Mouse (Mus musculus): ENCODE data around the gene Arel1. TPM values are rescaled to one million over a fixed set of nuclear protein-coding genes. Genes with fewer than 3 reads are reported as not detected.

Arel1 gene
- total RNA-seq, 2 experiments from 2014 or later, result 58.8 to 61.2 TPM

DNA sequence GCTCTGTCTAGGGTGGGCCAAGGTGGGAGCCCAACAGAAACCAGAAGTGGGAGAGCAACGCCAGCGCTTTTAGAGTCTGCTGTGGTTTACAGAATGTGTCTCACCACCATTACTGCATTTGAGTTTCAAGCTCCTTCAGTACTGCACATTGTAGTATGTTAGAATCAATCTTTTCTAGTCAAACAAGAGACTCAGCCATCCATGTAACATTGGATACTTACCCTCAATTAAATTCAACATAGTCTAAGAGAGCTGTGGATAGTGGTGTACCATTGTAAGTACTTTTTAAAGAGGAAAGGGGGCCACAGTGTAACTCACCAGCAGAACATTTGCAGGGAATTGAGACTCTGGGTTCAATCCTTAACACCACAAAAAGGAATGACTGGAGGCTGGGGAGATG lies 59.1 kb downstream of the Arel1 start:
- ATAC-seq (replicated peaks; ENCODE audit: low FRiP score, poor library complexity, severe bottlenecking), result no peak

DNA sequence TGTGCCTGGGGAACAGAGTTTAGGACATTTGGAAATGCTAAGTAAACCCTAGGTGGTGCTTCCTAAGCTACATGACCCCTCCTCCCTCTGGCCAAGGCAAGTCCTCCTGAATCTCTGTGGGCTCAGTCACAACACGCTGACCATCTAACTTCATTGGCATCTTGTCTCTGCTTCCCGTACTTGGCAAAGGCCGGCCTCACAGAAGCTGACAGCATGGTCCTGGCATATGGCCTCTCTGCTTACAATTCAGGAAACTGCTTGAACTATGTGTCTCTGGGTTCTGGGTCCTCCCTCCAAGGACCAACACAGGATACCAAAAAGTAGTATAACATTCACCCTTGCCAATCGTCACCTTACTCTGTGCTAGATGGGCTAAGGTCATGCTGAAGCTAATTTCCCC lies 60.6 kb downstream of the Arel1 start:
- ATAC-seq (replicated peaks; ENCODE audit: low FRiP score, poor library complexity, severe bottlenecking), result no peak

DNA sequence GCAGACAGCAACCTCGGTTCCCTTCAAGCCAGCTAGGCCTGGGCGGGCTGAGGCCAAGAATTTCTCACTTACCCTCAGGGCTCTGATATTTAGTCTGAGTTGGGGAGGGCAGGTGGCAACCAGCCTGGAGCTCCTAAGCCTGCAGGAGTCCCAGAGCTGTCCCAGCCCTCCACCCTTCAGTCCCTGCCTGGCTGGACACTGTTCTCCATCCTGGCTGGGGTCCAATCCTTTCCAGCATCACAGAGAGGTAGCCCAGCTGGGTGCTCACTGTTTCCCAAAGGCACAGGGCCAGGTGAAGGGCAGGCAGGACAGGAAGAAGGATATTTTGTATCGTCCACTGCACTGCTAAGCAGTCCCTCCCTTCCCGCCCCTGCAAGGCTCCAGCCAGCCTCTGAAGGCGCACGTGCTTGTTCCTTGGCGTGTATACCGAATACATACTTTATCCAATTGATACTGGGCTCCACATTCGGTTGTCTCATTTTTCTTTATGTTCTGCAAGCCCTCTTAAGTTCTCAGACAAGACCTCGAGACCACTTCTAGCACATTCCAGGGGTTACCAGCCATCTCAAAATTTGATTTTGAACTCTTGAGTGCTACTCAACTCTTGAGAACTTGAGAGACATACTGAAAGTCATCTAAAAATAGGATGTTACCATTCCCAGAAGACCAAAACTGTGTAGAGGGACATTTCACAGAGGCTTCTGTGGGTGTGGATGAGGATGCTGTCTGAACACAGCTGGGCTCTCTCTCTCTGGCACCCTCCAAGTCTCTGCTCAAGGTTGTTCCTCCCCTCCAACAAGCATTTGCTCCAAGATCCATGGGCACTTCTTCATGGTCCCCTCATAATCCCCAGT lies 62.8 kb downstream of the Arel1 start:
- ATAC-seq (replicated peaks; ENCODE audit: low FRiP score, poor library complexity, severe bottlenecking), result no peak

DNA sequence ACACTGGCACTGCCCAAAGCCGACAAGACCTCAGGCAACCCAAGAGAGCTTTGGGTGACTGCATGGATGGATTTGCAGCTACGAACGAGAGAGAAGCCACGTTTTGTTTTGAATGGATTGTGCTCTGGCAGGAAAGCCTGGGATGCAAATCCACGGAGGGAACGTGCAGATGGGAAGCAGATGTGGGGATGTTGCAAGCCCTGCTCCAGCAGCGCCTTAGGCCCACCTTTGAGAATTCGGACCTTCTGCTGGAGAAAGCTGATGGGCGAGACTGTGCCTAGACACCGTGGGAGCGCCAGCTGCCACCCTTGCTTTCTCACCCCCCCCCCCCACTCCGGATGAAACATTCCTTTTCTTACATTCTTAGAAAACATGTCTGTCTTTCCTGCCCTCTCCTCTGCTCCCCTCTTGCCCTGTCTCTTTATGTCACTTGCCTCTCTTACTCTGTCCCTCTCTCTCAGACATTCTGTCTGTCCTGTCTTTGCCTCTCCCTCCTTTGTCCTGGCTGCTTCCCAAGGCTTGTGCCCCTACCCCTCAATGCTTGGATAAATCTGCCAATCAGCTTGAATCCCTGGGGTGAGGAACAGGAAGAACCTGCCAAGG lies 63.6 kb downstream of the Arel1 start:
- ATAC-seq (replicated peaks; ENCODE audit: low FRiP score, poor library complexity, severe bottlenecking), result no peak

DNA sequence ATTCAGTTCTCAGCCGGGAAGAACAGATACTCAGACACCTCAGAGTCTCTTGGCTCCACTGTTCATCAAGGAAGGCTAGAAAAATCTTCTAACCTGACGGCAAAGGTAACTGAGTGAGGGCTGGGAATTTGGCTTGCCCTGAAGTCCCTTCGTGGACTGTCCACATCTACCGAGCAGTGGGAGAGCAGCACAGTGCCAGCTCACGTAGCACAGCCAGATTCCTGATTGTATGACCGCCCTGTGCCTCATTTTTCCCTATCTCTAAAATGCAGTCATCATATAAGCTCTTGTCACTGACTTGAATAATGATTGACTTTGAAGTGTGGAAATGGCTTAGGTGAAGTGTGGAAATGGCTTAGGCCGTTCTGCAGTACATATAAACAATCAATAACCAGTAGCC lies 66.3 kb downstream of the Arel1 start:
- no peak for ATAC-seq (replicated peaks; ENCODE audit: low FRiP score, poor library complexity, severe bottlenecking)

DNA sequence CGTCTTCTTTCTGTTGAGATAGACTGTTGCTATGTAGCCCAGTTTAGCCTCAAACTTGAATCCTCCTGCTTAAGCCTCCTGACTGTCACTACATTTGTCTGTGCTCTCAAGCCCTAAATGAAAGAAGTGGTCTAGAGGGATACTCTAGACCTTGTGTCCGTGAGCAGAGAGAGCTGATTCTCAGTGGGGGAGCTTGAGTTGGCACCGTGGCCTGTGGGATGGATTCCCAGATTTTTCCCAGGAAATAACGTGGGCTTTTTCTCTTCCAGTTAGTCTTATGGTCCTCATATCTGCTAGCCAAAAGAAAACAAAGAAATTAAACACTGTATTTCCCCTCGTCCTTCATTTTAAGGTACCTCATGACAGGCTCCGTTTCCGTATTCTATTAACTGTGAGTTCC lies 70.4 kb downstream of the Arel1 start:
- no peak for ATAC-seq (replicated peaks; ENCODE audit: low FRiP score, poor library complexity, severe bottlenecking)

DNA sequence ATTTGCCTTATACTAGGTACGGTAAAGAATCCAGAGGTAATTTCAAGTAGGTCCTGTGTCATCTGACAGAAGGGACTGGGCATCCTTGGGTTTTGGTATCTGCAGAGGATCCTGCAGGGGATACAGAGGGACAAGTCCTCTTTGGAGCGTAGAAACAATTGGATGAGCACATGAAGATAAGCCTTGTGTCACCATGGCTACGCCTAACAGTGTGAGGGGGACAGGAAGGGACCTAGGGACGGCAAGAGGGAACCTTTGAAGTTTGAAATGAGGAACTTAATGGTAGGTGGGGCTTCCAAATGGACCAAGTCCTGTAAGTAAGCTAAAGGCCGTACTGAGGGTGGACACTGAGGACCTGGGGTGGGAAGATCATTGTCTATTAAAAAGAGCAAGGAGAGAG lies 73.4 kb downstream of the Arel1 start:
- ATAC-seq (replicated peaks; ENCODE audit: low FRiP score, poor library complexity, severe bottlenecking), result no peak

DNA sequence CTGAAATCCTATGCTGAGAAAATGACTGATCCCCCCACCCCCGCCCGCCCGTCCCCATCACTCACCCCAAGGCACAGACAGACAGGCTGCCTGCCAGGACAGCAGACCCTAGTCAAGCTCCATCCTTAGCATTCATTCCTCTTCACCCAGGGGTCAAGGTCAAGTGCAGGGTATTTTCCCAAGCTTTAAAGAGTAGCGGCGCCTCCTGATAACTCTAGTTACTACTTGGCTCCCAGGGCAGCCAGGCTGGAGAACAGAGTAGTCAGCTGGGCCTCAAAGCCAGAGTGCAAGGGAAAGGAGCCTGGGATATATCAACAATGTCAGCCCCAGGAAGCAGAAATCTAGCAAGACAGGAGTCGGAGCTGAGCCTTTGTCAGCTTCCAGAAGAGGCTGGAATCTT lies 74.5 kb downstream of the Arel1 start:
- ATAC-seq (replicated peaks; ENCODE audit: low FRiP score, poor library complexity, severe bottlenecking), result no peak

DNA sequence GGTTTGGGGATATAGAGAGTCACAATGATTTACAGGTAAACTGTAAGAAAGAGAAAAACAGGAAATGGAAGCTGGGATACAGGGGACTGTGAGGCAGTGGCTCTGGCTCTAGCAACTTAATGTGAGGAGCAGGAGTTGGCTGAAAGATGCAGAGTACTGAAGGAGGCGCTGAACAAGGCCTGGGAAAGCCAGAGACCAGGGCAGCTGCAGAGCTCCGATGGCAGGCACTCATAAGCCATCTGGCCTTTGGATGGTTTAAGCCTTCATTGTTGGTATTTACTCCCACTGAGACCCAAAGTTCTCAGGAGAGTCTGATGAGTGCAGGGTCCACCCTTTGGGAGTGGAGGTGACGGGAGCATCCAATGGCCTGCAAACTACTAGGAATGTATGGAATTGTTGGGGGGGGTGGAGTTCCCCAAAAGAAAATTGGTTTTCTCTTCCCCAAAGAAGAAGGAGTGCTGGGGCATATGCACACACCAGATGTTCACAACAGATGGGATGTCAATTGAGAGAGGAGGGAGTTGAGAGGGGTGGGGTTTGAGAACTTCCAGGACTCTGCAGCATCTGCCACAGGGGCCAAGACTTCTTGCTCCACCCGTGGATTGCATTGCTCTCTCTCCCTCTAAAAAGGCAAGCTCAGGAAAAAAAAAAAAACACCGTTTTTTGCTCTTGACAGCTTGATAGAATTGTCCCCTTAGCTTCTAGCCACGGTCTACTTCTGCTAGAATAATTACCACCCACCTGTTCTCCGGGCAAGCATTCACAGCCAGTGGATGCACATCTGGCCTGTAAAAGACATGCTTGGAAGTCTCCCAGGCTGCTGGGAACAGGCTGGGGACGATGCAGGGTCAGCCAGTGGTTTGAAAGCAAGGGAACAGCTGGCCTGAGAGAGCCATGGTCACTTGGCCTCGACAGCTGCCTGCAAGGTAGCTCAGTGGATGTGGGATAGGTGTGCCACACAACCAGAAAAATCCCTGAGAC lies 76.8 kb downstream of the Arel1 start:
- ATAC-seq (replicated peaks; ENCODE audit: low FRiP score, poor library complexity, severe bottlenecking), result no peak

DNA sequence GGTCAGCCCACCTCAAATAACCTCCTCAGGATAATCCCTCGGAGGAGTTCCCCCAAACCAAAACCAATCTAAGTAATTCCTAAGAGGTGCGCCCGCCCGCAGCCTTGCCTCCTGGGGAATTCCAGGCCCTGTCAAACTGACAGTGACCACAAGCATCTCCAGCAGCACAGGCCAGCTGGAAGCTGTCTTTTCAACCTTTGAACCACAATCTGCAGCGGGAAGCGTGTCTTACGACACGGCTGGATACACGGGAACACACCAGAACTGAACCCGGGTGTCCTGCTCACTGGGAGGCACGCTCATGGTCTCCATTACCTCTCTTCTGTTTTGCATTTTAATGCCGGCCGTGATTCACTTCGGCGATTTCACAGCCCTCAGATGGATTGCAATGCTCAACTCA lies 80.4 kb downstream of the Arel1 start:
- ATAC-seq (replicated peaks; ENCODE audit: low FRiP score, poor library complexity, severe bottlenecking), result no peak

DNA sequence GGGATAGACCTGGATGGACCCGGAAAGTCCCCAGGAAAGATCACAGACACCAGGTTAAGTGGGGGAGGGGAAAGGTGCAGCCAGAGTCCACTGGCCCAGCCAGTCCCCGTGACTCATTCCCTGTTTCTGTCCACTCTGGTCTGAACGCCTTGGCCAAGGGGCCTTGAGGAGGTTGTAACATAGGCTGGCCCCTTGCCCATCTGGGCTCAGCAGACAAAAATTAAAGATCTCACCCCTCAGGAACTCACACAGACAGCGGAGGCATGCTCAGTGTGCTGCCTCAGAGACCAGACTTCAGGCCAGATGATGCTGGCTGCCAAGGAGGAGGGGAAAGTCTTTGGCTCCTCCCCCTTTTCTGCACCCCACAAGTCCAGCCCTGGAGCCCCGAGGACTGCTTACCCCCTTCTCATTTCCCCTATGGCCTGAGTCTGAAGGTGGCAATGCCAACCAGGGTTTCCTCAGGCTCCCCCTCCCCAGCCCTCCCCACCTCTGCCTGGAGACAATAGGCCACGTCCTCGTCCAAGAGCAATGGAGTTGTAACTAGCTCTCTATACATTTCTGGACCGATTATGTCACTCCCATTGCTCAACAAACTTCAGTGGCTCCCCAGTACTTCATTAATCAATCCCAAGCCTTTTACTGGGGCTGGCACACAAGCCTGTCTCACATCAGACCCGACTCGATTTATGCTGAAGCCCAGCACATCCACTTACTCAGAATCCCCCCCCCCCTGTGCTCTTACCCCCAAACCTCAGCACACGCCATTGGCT lies 85.4 kb downstream of the Arel1 start:
- no peak for ATAC-seq (replicated peaks; ENCODE audit: low FRiP score, poor library complexity, severe bottlenecking)

DNA sequence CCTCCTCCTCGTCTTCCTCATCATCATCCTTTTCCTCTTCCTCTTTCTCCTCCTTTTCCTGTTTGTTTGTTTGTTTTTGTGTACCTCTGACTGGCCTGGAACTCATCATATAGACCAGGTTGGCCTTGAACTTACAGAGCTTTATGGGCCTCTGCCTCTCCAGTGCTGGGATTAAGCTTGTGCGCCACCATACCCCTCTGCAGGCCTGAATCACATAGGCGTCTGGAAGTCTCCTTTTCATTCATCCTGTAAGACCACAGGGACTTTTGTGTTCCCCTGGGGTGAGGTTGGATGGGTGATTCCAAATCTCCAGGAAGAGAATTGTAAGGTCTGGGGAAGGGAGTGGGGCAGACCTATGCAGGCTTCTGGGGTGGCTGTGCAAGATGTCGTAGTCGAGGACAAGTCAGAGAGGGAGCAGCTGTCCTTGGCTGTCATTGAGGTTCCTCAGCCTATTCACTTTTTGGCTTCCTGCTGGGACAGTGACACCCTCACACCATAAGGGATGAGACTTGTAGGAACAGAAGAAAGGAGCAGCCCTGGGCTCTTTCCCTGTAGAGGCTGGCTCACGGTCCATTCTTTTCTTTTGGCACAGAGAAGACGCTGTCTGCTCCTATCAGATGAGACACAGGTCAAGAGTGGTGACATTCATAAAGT lies 86.2 kb downstream of the Arel1 start:
- no peak for ATAC-seq (replicated peaks; ENCODE audit: low FRiP score, poor library complexity, severe bottlenecking)

DNA sequence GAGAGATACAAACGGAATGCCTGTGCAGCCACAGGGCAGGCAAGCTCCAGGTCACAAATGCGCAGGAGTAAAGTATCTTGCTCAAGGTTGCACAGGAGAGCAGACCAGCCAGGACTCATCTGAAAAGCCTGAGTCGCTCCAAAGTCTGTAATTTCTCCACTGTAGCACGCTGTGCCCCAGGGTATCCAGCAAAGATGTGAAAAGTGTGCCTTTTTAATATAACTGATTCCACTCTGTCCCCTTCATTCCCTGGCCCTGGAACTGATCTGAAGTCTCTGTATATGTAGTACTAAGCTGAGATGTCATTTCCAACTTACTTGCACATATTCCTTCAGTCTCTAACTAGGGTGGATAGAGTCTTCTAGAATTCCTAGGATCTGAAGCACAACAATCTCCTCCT lies 87.9 kb downstream of the Arel1 start:
- ATAC-seq (replicated peaks; ENCODE audit: low FRiP score, poor library complexity, severe bottlenecking), result no peak

DNA sequence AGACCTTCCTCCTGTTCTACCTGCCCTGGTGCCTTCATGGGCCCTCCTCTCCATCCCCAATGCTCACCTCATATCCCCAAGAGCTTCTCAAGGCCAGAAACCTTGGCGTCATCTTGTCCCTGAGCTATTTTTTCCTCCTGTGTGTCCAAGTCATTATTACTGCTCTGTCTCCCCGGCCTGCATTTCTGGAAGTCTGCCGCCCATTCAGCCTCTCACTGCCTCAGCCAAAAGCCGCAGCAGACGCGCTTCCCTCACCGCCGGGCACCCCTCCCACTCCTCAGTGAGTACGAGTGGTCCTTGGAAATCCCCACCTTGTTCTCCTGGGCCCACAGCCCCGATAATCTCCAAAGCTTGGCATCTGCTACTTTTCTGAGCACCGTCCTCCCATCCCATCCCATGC lies 90.6 kb downstream of the Arel1 start:
- no peak for ATAC-seq (replicated peaks; ENCODE audit: low FRiP score, poor library complexity, severe bottlenecking)

DNA sequence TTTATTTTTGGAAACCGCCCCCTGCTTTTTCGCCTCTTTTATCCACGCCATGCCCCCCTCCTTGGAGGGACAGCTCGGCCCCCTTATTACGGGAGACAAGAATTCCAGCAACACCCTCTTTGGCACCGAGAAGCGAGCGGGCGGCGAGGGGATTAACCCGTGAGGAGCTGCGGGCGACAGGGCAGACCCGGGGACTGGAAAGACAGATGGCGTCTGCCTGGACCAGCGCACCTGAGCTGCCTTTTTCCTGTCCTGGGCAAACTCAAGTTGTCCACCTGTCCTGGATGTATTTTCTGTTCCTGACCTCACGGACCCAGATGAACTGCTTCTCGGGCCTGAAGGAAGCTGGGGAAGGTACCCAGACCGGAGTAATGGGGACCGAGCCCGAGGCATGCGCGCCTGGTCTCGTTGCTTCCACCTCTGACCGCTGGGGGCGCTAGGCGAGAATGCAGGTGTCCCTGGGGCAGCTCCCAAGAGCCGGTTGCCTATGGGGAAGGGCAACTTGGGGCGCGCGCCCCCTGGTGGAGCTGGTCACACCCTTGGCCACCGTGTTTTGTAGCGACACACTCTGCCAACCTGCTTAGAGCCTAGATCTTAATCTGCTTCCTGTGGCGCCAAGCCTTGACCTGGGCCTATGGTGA lies 94.1 kb downstream of the Arel1 start, which contains the start of gene Ltbp2:
Gene Ltbp2, minus strand, starts transcription at position 52 of the 641 bp plus-strand sequence.
- ATAC-seq (replicated peaks; ENCODE audit: low FRiP score, poor library complexity, severe bottlenecking), result peak; percentile 80

DNA sequence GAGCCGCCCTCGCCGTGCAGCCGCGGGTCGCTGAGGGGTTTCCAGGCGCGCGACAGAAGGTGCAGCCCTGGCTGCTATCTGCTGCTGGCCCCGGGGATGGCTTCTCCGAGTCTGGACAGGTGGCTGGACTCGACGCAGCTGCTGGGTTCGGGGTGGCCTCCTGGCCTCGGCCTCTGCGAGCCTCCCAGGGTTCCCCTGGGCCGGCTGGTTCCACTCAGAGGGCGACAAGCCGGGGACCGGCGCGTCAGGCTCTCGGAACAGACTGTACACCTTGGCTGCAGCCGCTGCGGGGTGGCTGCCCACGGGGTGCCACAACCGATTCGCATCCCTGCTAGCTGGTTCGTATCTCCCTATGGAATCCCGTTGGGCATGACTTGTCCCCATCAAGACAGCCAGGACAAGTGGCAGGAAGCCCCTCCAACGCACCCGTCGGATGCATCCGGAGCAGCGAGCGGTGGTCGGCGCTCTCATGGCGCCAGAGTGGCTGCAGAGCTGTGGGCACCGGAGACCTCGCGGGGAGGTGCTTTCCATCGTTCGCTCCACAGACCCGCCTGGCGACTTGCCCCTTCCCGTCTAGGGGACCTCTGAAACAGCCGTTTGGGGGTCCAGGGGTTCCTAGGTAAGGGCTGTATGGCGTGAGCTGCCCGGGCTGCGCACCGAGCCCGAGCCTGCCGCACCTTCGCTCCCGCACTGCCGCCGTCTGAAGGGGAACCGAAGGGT lies 94.8 kb downstream of the Arel1 start:
- no peak for ATAC-seq (replicated peaks; ENCODE audit: low FRiP score, poor library complexity, severe bottlenecking)

DNA sequence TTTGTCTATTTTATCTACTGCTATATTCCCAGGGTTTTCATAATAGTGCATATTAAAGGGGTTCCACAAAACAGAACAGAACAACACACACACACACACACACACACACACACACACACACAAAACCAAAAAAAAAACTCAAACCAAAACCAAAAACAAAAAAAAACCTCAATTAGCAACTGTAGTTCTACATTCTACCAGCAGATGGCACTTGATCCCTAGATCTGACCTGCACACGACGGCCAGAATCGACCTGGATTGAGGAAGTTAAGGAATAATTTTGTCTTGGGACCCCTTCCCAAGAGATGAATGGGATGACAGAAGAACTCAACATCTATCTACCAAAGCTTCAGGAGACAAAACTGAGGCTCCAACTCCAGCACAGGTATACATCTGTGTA lies 97.3 kb downstream of the Arel1 start:
- no peak for ATAC-seq (replicated peaks; ENCODE audit: low FRiP score, poor library complexity, severe bottlenecking)

DNA sequence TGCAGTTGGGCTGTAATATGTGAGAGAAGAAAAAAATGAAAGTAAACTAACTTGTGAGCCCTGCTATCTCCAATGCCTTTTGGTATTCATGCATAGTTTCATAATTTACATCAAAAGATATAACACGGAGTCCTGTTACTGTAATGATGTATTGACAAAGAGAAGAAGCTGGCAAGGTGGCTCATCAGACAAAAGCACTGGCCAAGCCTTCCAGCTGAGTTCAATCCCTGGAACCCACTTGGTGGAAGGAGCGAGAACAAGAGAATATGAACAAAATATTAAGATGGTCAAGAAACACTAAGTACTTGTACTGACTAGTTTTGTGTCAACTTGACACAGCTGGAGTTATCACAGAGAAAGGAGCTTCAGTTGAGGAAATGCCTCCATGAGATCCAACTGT lies 98.4 kb downstream of the Arel1 start:
- ATAC-seq (replicated peaks; ENCODE audit: low FRiP score, poor library complexity, severe bottlenecking), result no peak
